Mouse (Mus musculus) testis, adult 2 months (tissue): ENCODE data around the gene Cd274. TPM values are rescaled to one million over a fixed set of nuclear protein-coding genes. Genes with fewer than 3 reads are reported as not detected.

Source experiments
- H3K27ac ChIP-seq: fragments of 200-500 bp; 2 replicates; pipeline ENCODE4 v1.5.1; 2012; ENCODE audit warnings: low read depth, low read length; ENCODE audit not compliant: control insufficient read depth, insufficient read depth
- H3K27me3 ChIP-seq: fragments of 200-500 bp; 2 replicates; pipeline ENCODE4 v1.6.1; 2012; ENCODE audit warnings: mild to moderate bottlenecking, low read length, moderate library complexity; ENCODE audit not compliant: control insufficient read depth, insufficient read depth
- H3K36me3 ChIP-seq: fragments of 200-500 bp; 2 replicates; pipeline ENCODE4 v1.6.1; 2012; ENCODE audit warnings: mild to moderate bottlenecking, low read length; ENCODE audit not compliant: control insufficient read depth, insufficient read depth
- H3K4me1 ChIP-seq: fragments of 200-500 bp; 2 replicates; pipeline ENCODE4 v1.6.1; 2012; ENCODE audit warnings: low read length; ENCODE audit not compliant: control insufficient read depth, insufficient read depth
- H3K4me3 ChIP-seq: fragments of 200-500 bp; 2 replicates; pipeline ENCODE4 v1.5.1; 2012; ENCODE audit warnings: low read depth, mild to moderate bottlenecking, low read length, moderate library complexity, mixed read lengths; ENCODE audit not compliant: control insufficient read depth
- CTCF ChIP-seq: fragments of 200-500 bp; IDR thresholded peaks from 2 replicates; pipeline ENCODE4 v1.5.1; 2012; ENCODE audit warnings: low read depth, mild to moderate bottlenecking, inconsistent platforms, low read length, moderate library complexity; ENCODE audit not compliant: control insufficient read depth, insufficient read depth, insufficient replicate concordance
- POLR2A ChIP-seq: fragments of 200-500 bp; IDR thresholded peaks from 2 replicates; pipeline ENCODE4 v1.6.1; 2012; ENCODE audit warnings: low read depth, mild to moderate bottlenecking, inconsistent platforms, low read length, moderate library complexity; ENCODE audit not compliant: control insufficient read depth
- polyA plus RNA-seq: library from polyadenylated mRNA; depleted of rRNA; stranded (reverse); fragments of >200 nt; gene quantifications from 2 replicates; pipeline ENCODE4 v1.2.3, GENCODE M21; 2012; rRNA removed

Gene Cd274
- polyA plus RNA-seq, 1 experiment: 1.3 TPM

- no peak overlapping the region for H3K4me3 ChIP-seq
- no peak for TF ChIP-seq POLR2A
- no peak for TF ChIP-seq CTCF
- no peak overlapping the region for H3K27ac ChIP-seq
- H3K4me1 ChIP-seq: no peaks in the 10 kb centered on the region
- no peaks in the 10 kb centered on the region for H3K27me3 ChIP-seq
- H3K36me3 ChIP-seq: no peaks in the 10 kb centered on the region
Observed at GRCm38 (mm10) chr19:29430953-29431352, 63.7 kb downstream of the Cd274 start.

- no peak overlapping the region; the same call in 1 of the 2 replicates for H3K4me3 ChIP-seq
- H3K4me1 ChIP-seq: peaks cover 8% of the 10 kb centered on the region
- TF ChIP-seq POLR2A (no peak), CTCF (no peak)
- H3K27ac ChIP-seq: no peak overlapping the region
- H3K27me3 ChIP-seq: no peaks in the 10 kb centered on the region
- H3K36me3 ChIP-seq: no peaks in the 10 kb centered on the region
Observed at GRCm38 (mm10) chr19:29436793-29437479, 69.7 kb downstream of the Cd274 start.

Other genes starting within 250 kb of the Cd274 start
- gene Jak2, start 115.6 kb upstream of the Cd274 start, polyA plus RNA-seq: 1.7 TPM in 2 replicates
- gene Insl6, start 42.1 kb upstream of the Cd274 start, polyA plus RNA-seq: 248 and 302 TPM in 2 replicates
- not detected in 2 replicates for gene Rln1, start 32.8 kb upstream of the Cd274 start, polyA plus RNA-seq
- gene Plgrkt, start 65 bp upstream of the Cd274 start, polyA plus RNA-seq: 4.9 TPM in 2 replicates
- 0.19 and 0.46 TPM in 2 replicates for gene Pdcd1lg2, start 43.5 kb downstream of the Cd274 start, polyA plus RNA-seq
- 4.6 and 5.2 TPM in 2 replicates for gene Ric1, start 154.8 kb downstream of the Cd274 start, polyA plus RNA-seq